Mouse (Mus musculus): Measurements from ENCODE around the gene Kcnj6. TPM values are rescaled to one million over a fixed set of nuclear protein-coding genes. Genes with fewer than 3 reads are reported as not detected.

The Kcnj6 gene
- polyA plus RNA-seq, 1 experiment from 2014 or later: 1.5 TPM

DNA sequence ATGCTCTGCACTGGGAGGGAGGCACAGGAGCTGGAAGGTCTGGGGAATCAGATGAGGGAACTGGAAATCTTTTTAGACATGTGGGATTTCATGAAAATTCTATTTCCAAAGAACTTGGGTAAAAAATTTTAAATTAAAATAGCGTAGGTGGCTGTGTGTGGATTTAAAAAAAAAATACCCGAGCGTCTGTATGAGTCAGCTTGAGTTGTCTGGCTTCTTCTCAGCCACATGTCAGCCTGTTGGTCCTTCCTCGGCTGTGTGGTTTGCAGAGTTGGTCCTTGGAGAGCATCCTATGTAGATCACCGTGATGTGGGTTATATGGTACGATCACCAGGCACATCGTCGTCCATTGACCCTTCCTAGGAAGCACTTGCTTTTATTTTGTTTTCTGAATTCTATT, 114.3 kb downstream of the Kcnj6 start:
- Histone ChIP-seq H3K9me3 (no peaks in the 10 kb centered on the region), H3K4me3 (no peak overlapping the region), H3K4me2 (no peak overlapping the region), H3K27ac (replicated peaks) (no peak overlapping the region), H3K4me1 (replicated peaks) (no peaks in the 10 kb centered on the region), H3K36me3 (no peaks in the 10 kb centered on the region), H3K27me3 (no peaks in the 10 kb centered on the region), H3K9ac (no peak overlapping the region)
- WGBS: 89% methylated on average over 8 of the region's 8 CpGs
- no peak for ATAC-seq (ENCODE audit: low read depth)

DNA sequence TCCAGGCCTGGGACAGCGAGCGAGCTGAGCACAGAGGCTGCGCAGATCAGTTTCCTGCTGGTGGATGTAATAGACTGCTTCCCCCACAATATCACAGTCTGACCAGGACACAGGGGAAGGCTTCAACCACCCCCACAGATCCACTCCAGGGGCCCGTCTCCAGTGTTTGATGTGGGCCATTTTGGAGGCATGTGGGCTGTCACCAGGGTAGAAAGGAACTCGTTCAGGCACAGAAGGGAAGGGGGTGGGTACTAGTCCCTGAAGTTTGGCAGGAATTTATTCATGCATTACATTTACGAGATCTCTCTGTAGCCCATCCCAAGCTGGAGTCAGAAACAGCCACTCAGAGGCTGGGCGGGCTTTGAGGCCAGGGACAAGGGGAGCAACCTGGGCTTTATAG, 115.4 kb downstream of the Kcnj6 start:
- H3K4me1 ChIP-seq (replicated peaks): no peaks in the 10 kb centered on the region
- ATAC-seq (ENCODE audit: low read depth): no peak
- H3K27ac ChIP-seq (replicated peaks): no peak overlapping the region
- no peak overlapping the region for H3K4me3 ChIP-seq
- no peak overlapping the region for H3K9ac ChIP-seq
- no peaks in the 10 kb centered on the region for H3K27me3 ChIP-seq
- WGBS: 64% methylated on average over 7 of the region's 7 CpGs
- no peaks in the 10 kb centered on the region for H3K36me3 ChIP-seq
- H3K4me2 ChIP-seq: no peak overlapping the region
- H3K9me3 ChIP-seq: no peaks in the 10 kb centered on the region

DNA sequence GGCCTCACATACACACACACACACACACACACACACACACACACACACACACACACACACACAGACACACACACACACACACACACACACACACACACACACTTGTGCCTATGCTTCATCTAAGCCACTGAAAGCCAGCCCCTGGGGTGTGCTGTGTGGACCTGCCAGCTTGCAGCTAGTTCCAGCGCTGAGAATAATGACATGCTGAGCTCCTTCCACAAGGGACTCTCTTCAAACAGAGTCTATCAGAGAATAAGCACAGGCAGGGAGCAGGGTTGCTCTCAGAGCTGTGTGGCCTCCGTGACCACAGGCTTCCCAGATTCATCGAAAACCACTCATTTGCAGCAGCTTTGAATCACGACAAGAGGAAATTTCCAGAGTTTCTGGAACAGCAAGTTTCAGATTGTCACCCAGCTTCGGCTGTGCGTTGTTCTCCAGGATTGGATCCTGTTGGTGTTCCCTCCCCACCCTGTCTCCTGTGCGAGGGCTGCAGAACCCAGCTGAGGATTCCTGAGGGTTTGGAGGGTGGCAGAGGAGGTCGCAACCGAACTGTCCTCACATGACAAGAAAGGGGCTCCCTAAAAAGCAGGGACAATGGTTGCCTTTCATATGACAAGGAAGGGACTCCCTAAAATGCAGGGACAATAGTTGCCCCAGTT, 124.8 kb downstream of the Kcnj6 start:
- 0 out of 2 replicates have a peak, but pooled peaks cover 7% of the 10 kb centered on the region for H3K4me1 ChIP-seq (replicated peaks)
- ATAC-seq (ENCODE audit: low read depth): no peak
- whole genome bisulfite sequencing: 53% methylated on average over 9 of the region's 9 CpGs
- H3K36me3 ChIP-seq: no peaks in the 10 kb centered on the region
- H3K27ac ChIP-seq (replicated peaks): no peak overlapping the region
- H3K27me3 ChIP-seq: no peaks in the 10 kb centered on the region
- H3K9ac ChIP-seq: no peak overlapping the region
- H3K4me2 ChIP-seq: no peak overlapping the region
- no peaks in the 10 kb centered on the region for H3K9me3 ChIP-seq
- no peak overlapping the region for H3K4me3 ChIP-seq

DNA sequence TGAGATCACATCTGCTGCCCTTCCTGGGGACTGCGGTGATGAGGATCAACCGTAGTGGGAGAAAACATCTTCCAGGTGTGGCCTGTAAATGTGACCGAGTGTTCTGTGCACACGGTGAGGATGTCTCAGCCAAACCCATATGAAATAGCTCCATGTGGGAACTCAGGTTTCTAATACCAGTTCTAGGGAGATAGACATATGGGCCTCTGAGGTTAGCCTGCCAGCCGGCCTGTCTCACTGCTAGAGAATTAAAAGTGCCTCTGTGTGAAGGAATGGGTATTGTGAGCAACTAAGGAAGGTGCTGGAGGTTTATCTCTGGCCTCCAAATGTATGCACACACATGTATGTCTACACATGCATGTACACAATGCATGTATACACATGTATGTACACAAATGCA, 129.1 kb downstream of the Kcnj6 start:
- ATAC-seq (ENCODE audit: low read depth): no peak
- Histone ChIP-seq H3K4me1 (replicated peaks) (0 out of 2 replicates have a peak, but pooled peaks cover 7% of the 10 kb centered on the region), H3K27ac (replicated peaks) (no peak overlapping the region), H3K4me3 (no peak overlapping the region), H3K27me3 (no peaks in the 10 kb centered on the region), H3K9ac (no peak overlapping the region), H3K4me2 (no peak overlapping the region), H3K36me3 (no peaks in the 10 kb centered on the region), H3K9me3 (no peaks in the 10 kb centered on the region)
- WGBS: 76% methylated on average over 5 of the region's 5 CpGs

DNA sequence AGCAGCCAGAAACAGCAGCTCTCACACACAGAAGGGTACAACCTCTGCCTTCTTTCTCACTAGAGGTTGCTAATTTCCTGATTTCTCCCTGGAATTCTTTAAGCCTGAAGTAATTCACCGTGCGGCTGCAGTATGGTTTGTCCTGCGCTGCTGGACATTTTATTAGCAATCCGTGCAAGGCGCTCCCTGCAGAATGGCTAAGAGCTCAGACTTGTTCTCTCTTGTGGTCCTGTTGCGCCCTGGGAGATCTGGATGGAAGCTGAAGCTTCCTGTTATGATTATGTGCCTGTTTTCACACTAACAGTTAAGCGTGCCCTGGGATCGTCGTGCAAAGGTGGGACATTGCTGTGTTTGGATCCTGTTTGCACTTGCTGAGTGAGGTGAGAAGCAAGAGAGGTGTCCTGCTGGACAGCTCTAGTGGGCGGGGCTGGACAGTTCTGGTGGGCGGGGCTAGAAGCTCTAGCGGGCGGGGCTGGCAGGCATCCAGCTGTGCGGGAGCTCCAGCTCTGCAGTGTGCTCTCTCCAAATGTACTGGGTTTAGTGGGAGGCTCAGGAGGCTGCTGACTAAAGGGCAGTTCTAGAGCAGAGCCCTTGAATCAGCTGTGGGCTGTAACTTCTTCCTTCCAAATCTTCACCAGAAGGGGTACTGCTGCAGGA, 131.1 kb downstream of the Kcnj6 start:
- H3K27me3 ChIP-seq: no peaks in the 10 kb centered on the region
- H3K4me3 ChIP-seq: no peak overlapping the region
- H3K4me1 ChIP-seq (replicated peaks): no peaks in the 10 kb centered on the region
- 46% methylated on average over 14 of the region's 14 CpGs for WGBS
- H3K9me3 ChIP-seq: no peaks in the 10 kb centered on the region
- no peak overlapping the region for H3K27ac ChIP-seq (replicated peaks)
- no peak overlapping the region for H3K4me2 ChIP-seq
- H3K36me3 ChIP-seq: no peaks in the 10 kb centered on the region
- H3K9ac ChIP-seq: no peak overlapping the region
- no peak for ATAC-seq (ENCODE audit: low read depth)

DNA sequence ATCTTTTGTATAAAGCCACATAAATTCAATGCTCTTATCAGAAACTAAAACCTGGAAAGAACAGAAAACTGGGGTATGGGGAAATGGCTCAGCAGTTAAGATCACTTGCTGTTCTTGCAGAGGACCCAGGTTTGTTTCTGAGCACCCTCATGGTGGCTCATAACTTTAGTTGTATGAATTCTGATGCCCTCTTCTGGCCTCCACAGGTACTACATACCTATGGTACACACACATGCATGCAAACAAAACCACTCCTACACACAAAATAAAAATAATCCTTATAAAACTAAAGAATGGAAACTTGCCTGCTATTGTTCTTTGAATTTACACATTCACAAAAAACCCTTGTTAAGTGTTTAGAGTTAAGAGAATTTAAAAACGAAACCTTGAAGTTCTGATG, 131.7 kb downstream of the Kcnj6 start:
- no peaks in the 10 kb centered on the region for H3K27me3 ChIP-seq
- no peaks in the 10 kb centered on the region for H3K9me3 ChIP-seq
- H3K9ac ChIP-seq: no peak overlapping the region
- H3K36me3 ChIP-seq: no peaks in the 10 kb centered on the region
- no peak overlapping the region for H3K4me2 ChIP-seq
- H3K4me1 ChIP-seq (replicated peaks): no peaks in the 10 kb centered on the region
- no peak for ATAC-seq (ENCODE audit: low read depth)
- no peak overlapping the region for H3K27ac ChIP-seq (replicated peaks)
- H3K4me3 ChIP-seq: no peak overlapping the region
- 96% methylated on average over 1 of the region's 1 CpGs for WGBS

DNA sequence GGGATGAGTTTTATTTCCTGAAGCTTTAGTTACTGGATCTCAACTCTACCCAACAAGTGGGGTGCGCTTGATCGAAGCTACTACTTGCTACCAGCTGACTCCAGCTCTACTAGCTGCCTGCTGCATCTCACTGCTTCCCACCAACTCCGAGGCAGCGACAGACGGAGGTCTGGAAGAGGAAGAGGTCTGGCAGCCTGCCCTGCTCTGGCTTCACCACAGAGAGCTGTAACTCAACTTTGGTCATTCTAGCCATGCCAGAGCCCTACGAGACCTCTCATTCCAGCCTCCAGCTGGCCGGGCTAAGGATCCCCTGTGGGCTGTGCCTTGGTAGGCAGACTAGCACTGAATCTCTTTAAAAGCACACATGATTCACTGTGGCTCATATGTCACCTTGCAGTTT, 132.4 kb downstream of the Kcnj6 start:
- Histone ChIP-seq H3K27me3 (no peaks in the 10 kb centered on the region), H3K4me3 (no peak overlapping the region), H3K36me3 (no peaks in the 10 kb centered on the region), H3K4me1 (replicated peaks) (no peaks in the 10 kb centered on the region), H3K9ac (no peak overlapping the region), H3K27ac (replicated peaks) (no peak overlapping the region), H3K4me2 (no peak overlapping the region), H3K9me3 (no peaks in the 10 kb centered on the region)
- ATAC-seq (ENCODE audit: low read depth): no peak
- WGBS: 93% methylated on average over 7 of the region's 7 CpGs

DNA sequence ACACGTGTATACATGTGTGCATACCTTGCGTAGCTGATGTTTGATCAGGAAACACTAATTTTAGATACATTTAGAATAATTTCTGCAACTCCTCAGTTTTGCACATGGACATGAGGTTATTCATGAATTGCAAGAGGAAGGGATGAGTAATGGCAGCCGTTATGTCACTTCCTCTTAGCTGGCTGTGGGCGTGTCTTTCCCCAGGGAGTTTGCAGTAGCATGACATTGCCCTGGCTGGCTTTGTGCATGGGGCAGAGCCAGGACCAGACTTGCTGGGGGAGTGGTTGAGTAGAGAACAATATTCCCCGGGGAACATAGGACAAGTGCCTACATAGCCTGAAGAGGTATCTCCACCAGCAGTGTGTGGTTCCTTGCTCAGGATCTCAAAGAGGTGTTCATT, 134.0 kb downstream of the Kcnj6 start:
- WGBS: 89% methylated on average over 5 of the region's 5 CpGs
- no peak overlapping the region for H3K27ac ChIP-seq (replicated peaks)
- no peak overlapping the region for H3K4me2 ChIP-seq
- no peaks in the 10 kb centered on the region for H3K36me3 ChIP-seq
- H3K9me3 ChIP-seq: no peaks in the 10 kb centered on the region
- no peak overlapping the region for H3K9ac ChIP-seq
- no peaks in the 10 kb centered on the region for H3K27me3 ChIP-seq
- no peaks in the 10 kb centered on the region for H3K4me1 ChIP-seq (replicated peaks)
- H3K4me3 ChIP-seq: no peak overlapping the region
- no peak for ATAC-seq (ENCODE audit: low read depth)

DNA sequence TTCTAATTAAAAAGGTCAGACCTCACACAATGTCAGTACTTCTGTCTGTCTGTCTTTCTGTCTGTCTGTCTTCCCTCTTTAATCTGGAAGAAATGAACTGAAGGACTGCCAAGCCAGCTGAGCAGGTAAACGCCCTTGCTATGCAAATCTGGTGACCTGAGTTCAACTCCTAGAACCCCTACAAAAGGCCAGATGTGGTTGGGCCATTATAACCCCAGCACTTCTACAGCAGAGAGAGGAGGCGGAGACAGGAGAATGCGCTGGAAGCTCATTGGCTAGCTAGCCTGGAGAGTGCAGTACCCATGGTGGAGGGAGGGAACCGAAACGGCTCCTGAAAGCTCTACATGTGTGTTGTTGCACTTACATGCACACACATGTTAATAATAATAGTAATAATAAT, 141.5 kb downstream of the Kcnj6 start:
- H3K4me1 ChIP-seq (replicated peaks): no peaks in the 10 kb centered on the region
- H3K9ac ChIP-seq: no peak overlapping the region
- 87% methylated on average over 5 of the region's 5 CpGs for WGBS
- ATAC-seq (ENCODE audit: low read depth): no peak
- no peak overlapping the region for H3K4me2 ChIP-seq
- H3K27me3 ChIP-seq: no peaks in the 10 kb centered on the region
- H3K36me3 ChIP-seq: no peaks in the 10 kb centered on the region
- no peaks in the 10 kb centered on the region for H3K9me3 ChIP-seq
- no peak overlapping the region for H3K4me3 ChIP-seq
- no peak overlapping the region for H3K27ac ChIP-seq (replicated peaks)

DNA sequence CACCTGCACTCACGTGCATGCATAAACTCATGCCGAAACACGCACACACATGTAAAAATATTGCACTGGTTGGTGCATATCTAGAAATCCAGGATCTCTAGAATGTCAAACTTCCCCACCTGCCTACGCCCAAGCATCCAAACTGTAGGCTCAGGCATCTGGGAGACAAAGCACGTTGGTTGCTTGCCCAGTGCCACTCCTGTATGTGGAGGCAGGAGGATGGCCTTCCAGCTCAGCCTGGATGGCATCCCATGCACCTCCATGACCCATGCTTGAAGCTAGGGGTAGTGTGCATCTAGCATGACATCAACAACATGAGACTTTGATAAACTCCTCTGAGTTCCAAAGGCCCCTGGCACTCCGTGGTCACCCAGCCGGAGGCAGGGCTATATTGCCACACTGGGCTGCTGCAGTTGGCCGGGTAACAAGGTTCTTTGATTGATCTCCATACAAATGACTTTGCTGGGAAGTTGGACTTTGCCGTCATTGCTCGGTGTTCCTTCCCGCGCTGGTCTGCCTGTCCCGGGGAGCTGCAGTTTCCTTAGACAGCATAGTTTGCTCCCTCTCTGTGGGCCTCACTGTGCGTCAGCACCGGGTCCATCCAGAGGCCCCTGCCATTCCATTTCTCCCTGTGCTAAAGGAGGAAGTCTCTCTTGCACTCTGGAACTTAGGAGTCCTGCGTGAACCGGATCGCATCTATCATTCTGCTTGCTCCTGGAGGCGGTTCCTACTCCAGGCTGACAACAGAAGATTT, 144.9 kb downstream of the Kcnj6 start:
- no peaks in the 10 kb centered on the region for H3K36me3 ChIP-seq
- 0 out of 2 replicates have a peak, but pooled peaks cover 3% of the 10 kb centered on the region for H3K4me1 ChIP-seq (replicated peaks)
- H3K27ac ChIP-seq (replicated peaks): no peak overlapping the region
- no peaks in the 10 kb centered on the region for H3K9me3 ChIP-seq
- 75% methylated on average over 19 of the region's 19 CpGs for WGBS
- no peak overlapping the region for H3K4me3 ChIP-seq
- no peak overlapping the region for H3K9ac ChIP-seq
- no peak for ATAC-seq (ENCODE audit: low read depth)
- H3K27me3 ChIP-seq: no peaks in the 10 kb centered on the region
- H3K4me2 ChIP-seq: no peak overlapping the region

DNA sequence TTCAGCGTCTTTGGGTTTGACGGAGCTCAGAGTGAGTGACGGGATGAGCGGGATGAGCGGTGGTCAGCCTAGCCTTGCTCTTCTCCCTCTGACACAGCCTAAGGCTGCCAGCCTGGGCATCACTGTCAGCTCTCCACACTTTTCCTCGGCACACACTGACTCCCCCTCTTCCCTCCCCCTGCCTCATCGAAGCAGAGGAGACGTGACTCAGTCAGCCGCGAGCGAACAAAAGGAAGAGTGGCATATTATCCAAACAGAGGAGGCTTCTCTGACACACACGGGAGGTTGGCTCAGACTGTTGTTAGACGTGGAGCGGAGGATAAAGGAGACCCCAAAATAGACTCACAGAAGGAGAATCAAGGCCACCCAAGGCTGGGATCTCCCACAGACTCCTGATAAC, 147.1 kb downstream of the Kcnj6 start:
- no peak overlapping the region for H3K9ac ChIP-seq
- H3K27ac ChIP-seq (replicated peaks): no peak overlapping the region
- H3K9me3 ChIP-seq: no peaks in the 10 kb centered on the region
- H3K4me3 ChIP-seq: no peak overlapping the region
- 0 out of 2 replicates have a peak, but pooled peaks cover 3% of the 10 kb centered on the region for H3K4me1 ChIP-seq (replicated peaks)
- no peaks in the 10 kb centered on the region for H3K27me3 ChIP-seq
- no peak overlapping the region for H3K4me2 ChIP-seq
- WGBS: 51% methylated on average over 14 of the region's 14 CpGs
- ATAC-seq (ENCODE audit: low read depth): no peak
- H3K36me3 ChIP-seq: no peaks in the 10 kb centered on the region

DNA sequence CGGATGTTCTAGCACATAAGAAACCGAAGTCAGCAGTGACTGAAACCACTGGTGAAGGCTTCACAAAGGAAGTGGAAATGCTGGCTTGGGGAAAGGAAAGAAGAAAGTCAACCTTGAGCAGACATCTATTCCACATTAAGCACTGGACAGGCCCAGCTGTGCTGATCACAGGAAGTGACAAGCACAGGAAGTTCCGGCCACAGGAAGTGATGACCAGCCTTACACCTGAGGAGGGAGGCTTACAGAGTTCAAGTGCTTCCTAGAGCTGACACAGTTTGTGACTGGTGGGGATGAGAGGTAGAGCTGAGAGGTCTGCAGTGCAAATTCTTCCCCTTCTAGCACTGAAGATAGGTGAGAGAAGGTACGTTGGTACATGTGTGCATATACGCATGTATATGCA, 151.5 kb downstream of the Kcnj6 start:
- Histone ChIP-seq H3K27ac (replicated peaks) (no peak overlapping the region), H3K4me1 (replicated peaks) (0 out of 2 replicates have a peak, but pooled peaks cover 3% of the 10 kb centered on the region), H3K4me3 (no peak overlapping the region), H3K4me2 (no peak overlapping the region), H3K27me3 (no peaks in the 10 kb centered on the region), H3K36me3 (no peaks in the 10 kb centered on the region), H3K9me3 (no peaks in the 10 kb centered on the region), H3K9ac (no peak overlapping the region)
- ATAC-seq (ENCODE audit: low read depth): no peak
- 89% methylated on average over 5 of the region's 5 CpGs for WGBS
